Mouse (Mus musculus): Measurements from ENCODE around the gene Gm29106. TPM values are rescaled to one million over a fixed set of nuclear protein-coding genes. Genes with fewer than 3 reads are reported as not detected.
"Not testable (repeated sequence)": the region's sequence is repeated elsewhere in the genome, so short reads cannot be mapped to it uniquely, and the experiment has no call there.

The Gm29106 gene
- total RNA-seq (2021), result not detected

- DNase-seq (ENCODE audit: low spot score); intact Hi-C loops (cut with DNase I): not testable (repeated sequence)
Measured at GRCm38 (mm10) chr1:118176242-118176641, at the start of gene Gm29106. Gene Gm29106, plus strand, starts transcription at chr1:118176542.

- intact Hi-C loops (cut with DNase I), result no loop called here
- DNase-seq (ENCODE audit: low spot score), result no peak
Measured at GRCm38 (mm10) chr1:118228540-118228939, 52.2 kb downstream of the Gm29106 start.

- intact Hi-C loops (cut with DNase I), result no loop called here
- no peak for DNase-seq (ENCODE audit: low spot score)
Measured at GRCm38 (mm10) chr1:118236032-118236431, 59.7 kb downstream of the Gm29106 start.

Other genes with a start within 250 kb of the Gm29106 start
- not detected for gene Gm28168, start 248.5 kb upstream of the Gm29106 start, total RNA-seq (2021)
- not detected for gene Gm7145, start 210.6 kb upstream of the Gm29106 start, total RNA-seq (2021)
- 10 to 100 TPM; 62.7 to 64.3 TPM for gene Tsn, start 135.2 kb downstream of the Gm29106 start, total RNA-seq (2021)
- 10 to 100 TPM; 15.6 to 16.4 TPM for gene Nifk, start 145.3 kb downstream of the Gm29106 start, total RNA-seq (2021)
- 100 to 1,000 TPM; 296 to 379 TPM for gene Clasp1, start 212.5 kb downstream of the Gm29106 start, total RNA-seq (2021)

Measured in heart, postnatal 25 days (tissue).